Mouse (Mus musculus) small intestine, adult 2 months (tissue): ENCODE data around the gene Sik3. TPM values are rescaled to one million over a fixed set of nuclear protein-coding genes. Genes with fewer than 3 reads are reported as not detected.
A peak's percentile ranks its signal among the peaks of the same experiment; 100 is the strongest.

ENCODE experiments used
- H3K27ac ChIP-seq: fragments of 200-500 bp; 2 replicates; pipeline ENCODE4 v1.5.1; 2012; ENCODE audit warnings: low read depth, low read length, control low read depth, inconsistent platforms; ENCODE audit not compliant: insufficient read depth
- H3K27me3 ChIP-seq: fragments of 200-500 bp; 2 replicates; pipeline ENCODE4 v1.6.1; 2012; ENCODE audit warnings: mild to moderate bottlenecking, moderate library complexity, low read length, inconsistent platforms; ENCODE audit not compliant: control insufficient read depth, insufficient read depth
- H3K36me3 ChIP-seq: fragments of 200-500 bp; 2 replicates; pipeline ENCODE4 v1.6.1; 2012; ENCODE audit warnings: mild to moderate bottlenecking, low read length, control low read depth, inconsistent platforms; ENCODE audit not compliant: control insufficient read depth, insufficient read depth
- H3K4me1 ChIP-seq: fragments of 200-500 bp; 2 replicates; pipeline ENCODE4 v1.6.1; 2012; ENCODE audit warnings: low read length, inconsistent platforms, mixed read lengths; ENCODE audit not compliant: control insufficient read depth, insufficient read depth, insufficient read length
- H3K4me3 ChIP-seq: fragments of 200-500 bp; 2 replicates; pipeline ENCODE4 v1.5.1; 2012; ENCODE audit warnings: low read depth, mild to moderate bottlenecking, control low read depth, inconsistent platforms, low read length, moderate library complexity
- CTCF ChIP-seq: fragments of 200-500 bp; IDR thresholded peaks from 2 replicates; pipeline ENCODE4 v1.5.1; 2012; ENCODE audit warnings: low read depth, mild to moderate bottlenecking, control low read depth, inconsistent platforms, low read length, moderate library complexity, mixed read lengths; ENCODE audit not compliant: insufficient replicate concordance, insufficient read length; ENCODE audit errors: extremely low read depth
- POLR2A ChIP-seq: fragments of 200-500 bp; IDR thresholded peaks from 2 replicates; pipeline ENCODE4 v1.6.1; 2012; ENCODE audit warnings: low read depth, mild to moderate bottlenecking, control low read depth, inconsistent platforms, low read length, moderate library complexity
- WGBS: fragments of 180-500 bp; shearing (Covaris S2); methylation state at CpG from one replicate; pipeline ENCODE4 v1.1.7; 2018; 5-methylcytosine and 5-hydroxymethylcytosine counted together
- polyA plus RNA-seq: library from polyadenylated mRNA; depleted of rRNA; stranded (reverse); fragments of >200 nt; gene quantifications from 2 replicates; pipeline ENCODE4 v1.2.3, GENCODE M21; 2012

The Sik3 gene
- polyA plus RNA-seq, 1 experiment, result 14.5 TPM

GRCm38 (mm10) chr9:46184542-46184941 lies 171.9 kb downstream of the Sik3 start:
- no peaks in the 10 kb centered on the region for H3K4me1 ChIP-seq
- peaks cover 1% of the 10 kb centered on the region; the same call in 1 of the 2 replicates for H3K36me3 ChIP-seq
- H3K27ac ChIP-seq, result 0 out of 2 replicates have a peak overlapping the region, but pooled peaks have one; percentile 18
- H3K27me3 ChIP-seq, result no peaks in the 10 kb centered on the region
- WGBS, result 68% methylated on average over 5 of the region's 5 CpGs
- TF ChIP-seq POLR2A (no peak), CTCF (no peak)
- no peak overlapping the region for H3K4me3 ChIP-seq

DNA sequence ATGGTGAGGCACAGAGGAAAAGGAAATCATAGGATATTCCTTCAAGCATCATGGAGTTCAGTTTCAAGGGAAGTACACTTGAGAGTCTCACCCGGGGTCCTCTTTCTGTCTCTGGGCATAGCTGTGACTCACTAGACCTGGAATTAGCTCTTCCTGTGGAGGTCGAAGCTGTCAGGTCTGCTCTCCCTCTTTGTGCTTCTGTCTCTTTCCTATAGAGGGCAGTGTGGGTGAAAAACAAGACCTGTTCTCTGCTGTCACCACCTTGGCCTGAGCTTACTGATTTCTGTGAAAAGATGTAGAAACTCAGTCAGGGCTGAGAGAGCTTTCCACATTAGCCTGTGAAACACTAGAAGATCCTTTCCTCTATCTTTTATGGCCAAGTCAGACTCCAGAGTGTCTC lies 172.6 kb downstream of the Sik3 start:
- Histone ChIP-seq H3K27ac (peak overlapping the region; percentile 18; the same call in 1 of the 2 replicates), H3K4me3 (no peak overlapping the region), H3K27me3 (no peaks in the 10 kb centered on the region), H3K4me1 (no peaks in the 10 kb centered on the region), H3K36me3 (peaks cover 1% of the 10 kb centered on the region; the same call in 1 of the 2 replicates)
- peak; percentile 40; the same call in 1 of the 2 replicates for TF ChIP-seq CTCF
- TF ChIP-seq POLR2A, result no peak
- WGBS, result 20% methylated on average over 2 of the region's 2 CpGs

DNA sequence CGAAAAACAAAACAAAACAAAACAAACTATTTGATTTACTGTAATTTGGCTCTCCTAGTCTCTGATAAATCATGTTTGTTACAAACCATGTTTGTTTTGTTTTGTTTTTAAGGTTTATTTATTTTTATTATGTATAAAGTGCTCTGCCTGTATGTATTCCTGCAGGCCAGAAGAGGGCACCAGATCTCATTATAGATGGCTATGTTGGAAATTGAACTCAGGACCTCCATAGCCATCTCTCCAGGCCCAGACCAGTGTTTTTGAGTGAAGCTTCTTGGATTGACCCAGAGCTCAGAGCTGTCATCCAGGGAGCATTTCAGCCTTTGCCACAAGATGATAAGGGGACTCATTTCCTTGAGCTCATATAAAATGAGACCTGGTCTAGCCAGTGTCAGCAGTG lies 173.8 kb downstream of the Sik3 start:
- no peak overlapping the region for H3K27ac ChIP-seq
- H3K4me3 ChIP-seq, result no peak overlapping the region
- H3K36me3 ChIP-seq, result peaks cover 1% of the 10 kb centered on the region; the same call in 1 of the 2 replicates
- TF ChIP-seq CTCF (peak; percentile 40; the same call in 1 of the 2 replicates), POLR2A (no peak)
- no peaks in the 10 kb centered on the region for H3K4me1 ChIP-seq
- H3K27me3 ChIP-seq, result no peaks in the 10 kb centered on the region
- 76% methylated on average over 1 of the region's 1 CpGs for WGBS

DNA sequence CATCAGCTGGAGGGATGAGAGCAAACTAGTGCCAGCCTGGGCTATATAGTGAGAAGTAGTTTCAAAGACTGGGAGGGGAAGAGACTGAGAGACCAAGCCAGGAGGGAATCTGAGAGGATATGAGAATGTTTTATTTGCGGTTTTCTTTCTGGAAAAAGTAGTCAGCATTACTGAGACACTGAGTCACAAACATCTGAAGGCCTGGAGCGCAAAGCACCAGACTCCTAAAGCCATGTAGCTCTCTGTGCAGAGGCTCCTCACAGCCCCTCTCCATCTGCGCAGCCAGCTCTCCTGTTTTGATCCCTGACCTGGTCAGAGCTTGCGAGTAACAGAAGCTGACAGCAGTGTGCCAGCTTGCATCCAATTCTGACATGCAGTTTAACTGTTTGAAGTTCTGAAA lies 175.8 kb downstream of the Sik3 start:
- TF ChIP-seq POLR2A, result no peak
- no peak for TF ChIP-seq CTCF
- 88% methylated on average over 4 of the region's 4 CpGs for WGBS
- Histone ChIP-seq H3K36me3 (no peaks in the 10 kb centered on the region; the same call in 1 of the 2 replicates), H3K4me3 (no peak overlapping the region), H3K27me3 (no peaks in the 10 kb centered on the region), H3K4me1 (no peaks in the 10 kb centered on the region), H3K27ac (no peak overlapping the region)

- H3K4me1 ChIP-seq, result no peaks in the 10 kb centered on the region
- H3K27ac ChIP-seq, result no peak overlapping the region
- 92% methylated on average over 5 of the region's 5 CpGs for WGBS
- TF ChIP-seq POLR2A (no peak), CTCF (no peak)
- H3K4me3 ChIP-seq, result no peak overlapping the region
- no peaks in the 10 kb centered on the region for H3K27me3 ChIP-seq
- no peaks in the 10 kb centered on the region; the same call in 1 of the 2 replicates for H3K36me3 ChIP-seq
Observed at GRCm38 (mm10) chr9:46188956-46189355, 176.3 kb downstream of the Sik3 start.

- no peak overlapping the region for H3K27ac ChIP-seq
- H3K4me3 ChIP-seq, result no peak overlapping the region
- no peaks in the 10 kb centered on the region for H3K27me3 ChIP-seq
- no peaks in the 10 kb centered on the region for H3K4me1 ChIP-seq
- 84% methylated on average over 10 of the region's 10 CpGs for WGBS
- peaks cover 2% of the 10 kb centered on the region for H3K36me3 ChIP-seq
- no peak for TF ChIP-seq CTCF
- TF ChIP-seq POLR2A, result no peak
Observed at GRCm38 (mm10) chr9:46189381-46189780, 176.8 kb downstream of the Sik3 start.

- no peaks in the 10 kb centered on the region for H3K27me3 ChIP-seq
- no peaks in the 10 kb centered on the region for H3K4me1 ChIP-seq
- TF ChIP-seq CTCF, result no peak
- no peak for TF ChIP-seq POLR2A
- WGBS, result 77% methylated on average over 8 of the region's 8 CpGs
- H3K27ac ChIP-seq, result no peak overlapping the region
- H3K36me3 ChIP-seq, result peaks cover 14% of the 10 kb centered on the region
- no peak overlapping the region for H3K4me3 ChIP-seq
Observed at GRCm38 (mm10) chr9:46191234-46191633, 178.6 kb downstream of the Sik3 start.

DNA sequence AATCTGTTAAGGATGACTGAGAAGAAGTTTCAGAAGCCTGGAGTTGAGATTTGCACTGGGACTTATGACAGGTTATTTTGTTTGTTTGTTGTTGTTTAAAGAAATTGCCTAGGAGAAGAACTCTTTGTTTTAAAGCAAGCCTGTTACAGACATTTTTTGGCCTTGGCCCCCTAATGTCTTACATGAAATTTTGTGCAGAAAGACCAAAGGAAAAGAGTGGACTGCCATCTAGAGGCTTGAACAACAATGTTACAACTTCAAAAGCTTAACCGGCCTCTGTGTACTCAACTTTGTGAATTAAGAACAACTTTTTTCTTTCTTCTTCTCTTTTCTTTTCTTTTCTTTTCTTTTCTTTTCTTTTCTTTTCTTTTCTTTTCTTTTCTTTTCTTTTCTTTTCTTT lies 179.0 kb downstream of the Sik3 start:
- 51% methylated on average over 1 of the region's 1 CpGs for WGBS
- Histone ChIP-seq H3K27ac (no peak overlapping the region), H3K36me3 (peaks cover 17% of the 10 kb centered on the region), H3K4me1 (no peaks in the 10 kb centered on the region), H3K27me3 (no peaks in the 10 kb centered on the region), H3K4me3 (no peak overlapping the region)
- TF ChIP-seq CTCF, result no peak
- TF ChIP-seq POLR2A, result no peak
